Mouse (Mus musculus): Measurements from ENCODE around the gene Lrg1. TPM values are rescaled to one million over a fixed set of nuclear protein-coding genes. Genes with fewer than 3 reads are reported as not detected.

Lrg1 gene
- polyA plus RNA-seq, 1 experiment from 2014 or later, result 3.2 TPM

DNA sequence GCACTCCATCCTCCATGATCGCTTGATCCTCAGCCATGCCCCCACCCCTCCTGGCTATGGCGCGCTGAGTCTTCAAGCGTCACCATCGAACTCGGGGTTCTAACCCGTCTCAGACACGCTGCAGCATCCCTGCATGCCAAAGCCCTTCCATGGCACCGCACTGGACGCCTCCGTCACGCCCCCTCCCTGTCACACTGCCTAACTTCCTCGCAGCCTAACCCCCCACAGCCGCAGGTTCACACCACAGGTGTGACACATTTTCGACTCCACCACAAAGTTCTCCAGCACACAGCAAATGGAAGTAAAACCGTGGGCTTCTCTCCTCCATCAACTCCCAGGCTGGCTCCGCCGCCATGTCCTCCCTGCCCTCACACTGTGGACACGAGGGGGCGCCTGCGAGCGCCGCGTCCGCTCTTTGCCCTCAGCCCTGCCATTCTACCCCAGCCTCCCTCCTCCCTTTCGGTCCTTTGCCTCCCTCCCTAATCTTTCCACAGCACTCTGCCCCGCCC lies 12.7 kb upstream of the Lrg1 start:
- Histone ChIP-seq H3K4me3 (replicated peaks) (peak overlapping the region; percentile 50), H3K9me3 (replicated peaks) (no peaks in the 10 kb centered on the region), H3K36me3 (replicated peaks) (peaks cover 7% of the 10 kb centered on the region), H3K27ac (replicated peaks) (peak overlapping the region; percentile 80), H3K9ac (no peak overlapping the region), H3K27me3 (peaks cover 19% of the 10 kb centered on the region), H3K4me1 (replicated peaks) (peaks cover 40% of the 10 kb centered on the region), H3K4me2 (peak overlapping the region; percentile 83)
- peak; percentile 17; the same call in 1 of the 2 replicates for ATAC-seq (ENCODE audit: insufficient read depth)
- WGBS (ENCODE audit: insufficient replicate concordance), result under 1% methylated on average over 27 of the region's 27 CpGs

GRCm38 (mm10) chr17:56133457-56134363 lies 11.9 kb upstream of the Lrg1 start:
- H3K4me1 ChIP-seq (replicated peaks), result peaks cover 36% of the 10 kb centered on the region
- H3K27ac ChIP-seq (replicated peaks), result peak overlapping the region; percentile 80
- H3K4me2 ChIP-seq, result peak overlapping the region; percentile 83
- H3K27me3 ChIP-seq, result peaks cover 11% of the 10 kb centered on the region
- H3K9ac ChIP-seq, result 0 out of 2 replicates have a peak overlapping the region, but pooled peaks have one; percentile 15
- H3K9me3 ChIP-seq (replicated peaks), result no peaks in the 10 kb centered on the region
- WGBS (ENCODE audit: insufficient replicate concordance), result 5% methylated on average over 20 of the region's 21 CpGs
- H3K36me3 ChIP-seq (replicated peaks), result peaks cover 7% of the 10 kb centered on the region
- ATAC-seq (ENCODE audit: insufficient read depth), result peak; percentile 86
- peak overlapping the region; percentile 50 for H3K4me3 ChIP-seq (replicated peaks)

DNA sequence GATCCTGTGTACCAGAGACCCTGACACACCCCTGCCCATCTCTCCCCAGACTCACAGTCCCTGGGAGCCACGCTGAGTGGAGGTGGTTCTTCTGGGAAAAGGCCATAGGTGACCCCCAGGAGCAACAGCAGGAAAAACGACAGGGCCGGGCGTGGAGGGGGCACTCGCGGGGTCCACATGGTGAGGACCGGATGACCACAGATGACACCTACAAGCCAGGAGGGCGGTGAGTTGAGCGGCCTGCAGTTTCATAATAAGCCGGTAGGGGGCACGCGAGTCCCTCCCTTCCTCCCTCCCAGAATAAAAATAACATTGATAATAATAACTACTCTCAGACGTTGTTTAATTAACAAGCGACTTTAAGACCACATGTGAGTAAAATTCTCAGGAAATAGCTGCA lies 10.9 kb upstream of the Lrg1 start:
- no peak for ATAC-seq (ENCODE audit: insufficient read depth)
- Histone ChIP-seq H3K4me1 (replicated peaks) (peaks cover 30% of the 10 kb centered on the region), H3K27me3 (peaks cover 3% of the 10 kb centered on the region; the same call in 1 of the 2 replicates), H3K27ac (replicated peaks) (no peak overlapping the region), H3K36me3 (replicated peaks) (peaks cover 7% of the 10 kb centered on the region), H3K9me3 (replicated peaks) (no peaks in the 10 kb centered on the region), H3K9ac (no peak overlapping the region), H3K4me3 (replicated peaks) (no peak overlapping the region), H3K4me2 (peak overlapping the region; percentile 26; the same call in 1 of the 2 replicates)
- 4% methylated on average over 14 of the region's 14 CpGs for WGBS (ENCODE audit: insufficient replicate concordance)

GRCm38 (mm10) chr17:56131814-56132213 lies 10.0 kb upstream of the Lrg1 start:
- no peak overlapping the region for H3K9ac ChIP-seq
- no peak overlapping the region for H3K4me3 ChIP-seq (replicated peaks)
- H3K9me3 ChIP-seq (replicated peaks), result no peaks in the 10 kb centered on the region
- no peak overlapping the region for H3K4me2 ChIP-seq
- no peak overlapping the region for H3K27ac ChIP-seq (replicated peaks)
- H3K36me3 ChIP-seq (replicated peaks), result peaks cover 7% of the 10 kb centered on the region
- no peak for ATAC-seq (ENCODE audit: insufficient read depth)
- WGBS (ENCODE audit: insufficient replicate concordance), result 33% methylated on average over 7 of the region's 7 CpGs
- H3K4me1 ChIP-seq (replicated peaks), result peaks cover 30% of the 10 kb centered on the region
- no peaks in the 10 kb centered on the region for H3K27me3 ChIP-seq

GRCm38 (mm10) chr17:56131136-56131535 lies 9.3 kb upstream of the Lrg1 start:
- H3K4me1 ChIP-seq (replicated peaks), result peaks cover 30% of the 10 kb centered on the region
- no peak overlapping the region for H3K4me3 ChIP-seq (replicated peaks)
- no peak overlapping the region for H3K9ac ChIP-seq
- no peaks in the 10 kb centered on the region for H3K9me3 ChIP-seq (replicated peaks)
- WGBS (ENCODE audit: insufficient replicate concordance), result 79% methylated on average over 10 of the region's 10 CpGs
- no peaks in the 10 kb centered on the region for H3K27me3 ChIP-seq
- peaks cover 7% of the 10 kb centered on the region for H3K36me3 ChIP-seq (replicated peaks)
- ATAC-seq (ENCODE audit: insufficient read depth), result no peak
- no peak overlapping the region for H3K27ac ChIP-seq (replicated peaks)
- no peak overlapping the region for H3K4me2 ChIP-seq

DNA sequence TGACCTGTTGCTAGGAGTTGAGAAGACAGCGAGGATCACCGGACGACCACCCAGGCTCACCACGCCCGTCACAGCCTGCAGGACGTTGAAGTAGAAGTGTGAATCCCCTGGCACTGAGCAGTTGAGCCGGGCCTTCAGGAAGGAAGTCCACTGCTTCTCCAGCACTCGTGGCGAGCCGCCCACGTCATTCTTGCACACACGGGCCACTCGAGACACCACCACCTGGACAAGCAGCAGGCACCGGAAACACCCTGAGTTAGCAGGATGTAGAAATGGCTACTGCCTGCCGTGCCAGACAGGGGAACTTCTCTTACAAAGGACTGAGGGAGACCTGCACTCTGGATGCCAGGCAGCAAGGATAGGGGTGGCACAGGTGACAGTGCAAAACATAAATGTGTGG lies 6.4 kb upstream of the Lrg1 start:
- ATAC-seq (ENCODE audit: insufficient read depth), result no peak
- no peak overlapping the region for H3K4me3 ChIP-seq (replicated peaks)
- H3K9ac ChIP-seq, result no peak overlapping the region
- peaks cover 19% of the 10 kb centered on the region for H3K4me1 ChIP-seq (replicated peaks)
- H3K27me3 ChIP-seq, result peaks cover 16% of the 10 kb centered on the region
- H3K36me3 ChIP-seq (replicated peaks), result peaks cover 7% of the 10 kb centered on the region
- WGBS (ENCODE audit: insufficient replicate concordance), result 67% methylated on average over 15 of the region's 15 CpGs
- H3K4me2 ChIP-seq, result no peak overlapping the region
- H3K27ac ChIP-seq (replicated peaks), result no peak overlapping the region
- no peaks in the 10 kb centered on the region for H3K9me3 ChIP-seq (replicated peaks)

- WGBS (ENCODE audit: insufficient replicate concordance), result 71% methylated on average over 11 of the region's 11 CpGs
- no peak for ATAC-seq (ENCODE audit: insufficient read depth)
Observed at GRCm38 (mm10) chr17:56126175-56126574, 4.4 kb upstream of the Lrg1 start.

GRCm38 (mm10) chr17:56125276-56125630 lies 3.5 kb upstream of the Lrg1 start:
- Histone ChIP-seq H3K4me2 (no peak overlapping the region), H3K36me3 (replicated peaks) (no peaks in the 10 kb centered on the region), H3K27ac (replicated peaks) (no peak overlapping the region), H3K9ac (no peak overlapping the region), H3K4me3 (replicated peaks) (no peak overlapping the region), H3K4me1 (replicated peaks) (peaks cover 14% of the 10 kb centered on the region; the same call in 1 of the 2 replicates), H3K9me3 (replicated peaks) (peaks cover 5% of the 10 kb centered on the region; the same call in 1 of the 2 replicates), H3K27me3 (peaks cover 44% of the 10 kb centered on the region)
- 82% methylated on average over 4 of the region's 4 CpGs for WGBS (ENCODE audit: insufficient replicate concordance)
- ATAC-seq (ENCODE audit: insufficient read depth), result no peak

More at GRCm38 (mm10) chr17:56126175-56126574, 4.4 kb upstream of the Lrg1 start:
- Histone ChIP-seq H3K4me1 (replicated peaks) (0 out of 2 replicates have a peak, but pooled peaks cover 11% of the 10 kb centered on the region), H3K36me3 (replicated peaks) (peaks cover 5% of the 10 kb centered on the region), H3K27ac (replicated peaks) (no peak overlapping the region), H3K4me2 (no peak overlapping the region), H3K9me3 (replicated peaks) (peaks cover 5% of the 10 kb centered on the region; the same call in 1 of the 2 replicates), H3K9ac (no peak overlapping the region), H3K4me3 (replicated peaks) (no peak overlapping the region), H3K27me3 (peaks cover 35% of the 10 kb centered on the region)

DNA sequence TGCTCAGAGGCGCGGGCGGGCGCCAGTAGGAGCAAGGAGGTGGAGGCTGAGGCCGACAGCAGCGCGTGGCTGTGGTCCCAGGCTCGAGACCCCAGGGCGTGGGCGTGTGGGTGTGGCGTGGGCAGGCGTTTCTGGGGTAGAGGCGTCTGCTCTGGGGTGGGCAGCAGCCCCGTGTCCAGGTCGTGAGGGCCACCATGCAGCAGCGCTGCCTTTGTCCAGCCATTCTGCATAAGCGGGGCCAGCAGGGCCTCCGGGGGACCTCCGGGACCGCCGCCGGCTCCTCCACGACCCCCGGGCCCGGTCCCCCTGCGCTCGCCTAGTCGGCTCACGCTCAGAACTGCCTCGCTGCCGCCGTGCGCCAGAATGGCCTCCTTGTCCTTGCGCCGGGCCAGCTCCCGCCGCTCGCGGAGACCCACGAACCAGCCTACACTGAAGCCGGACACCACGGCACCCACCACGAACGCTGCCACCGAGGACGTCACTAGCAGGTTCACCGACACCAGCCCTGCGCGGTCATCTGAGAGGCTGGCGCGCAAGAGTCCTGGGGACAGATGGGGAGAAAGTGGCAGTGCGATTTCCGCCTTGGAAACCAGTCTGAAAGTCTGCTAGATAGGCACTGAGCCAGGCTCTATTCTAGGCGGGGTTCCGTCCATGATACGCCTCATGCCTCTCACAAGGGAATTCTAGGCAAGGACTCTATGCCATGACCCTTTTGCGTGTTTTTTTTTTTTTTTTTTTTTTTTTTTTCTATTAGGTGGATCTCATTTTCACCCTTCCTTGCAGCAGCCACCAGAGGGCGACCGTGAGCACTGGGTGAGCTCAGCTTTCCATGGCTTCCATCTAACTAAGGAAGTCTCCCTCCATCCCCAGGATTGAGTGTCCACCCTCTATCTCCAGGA lies 2.8 kb upstream of the Lrg1 start:
- no peak overlapping the region for H3K27ac ChIP-seq (replicated peaks)
- peak overlapping the region; percentile 36 for H3K4me3 ChIP-seq (replicated peaks)
- no peak overlapping the region for H3K9ac ChIP-seq
- 40% methylated on average over 59 of the region's 59 CpGs for WGBS (ENCODE audit: insufficient replicate concordance)
- H3K4me2 ChIP-seq, result peak overlapping the region; percentile 61
- ATAC-seq (ENCODE audit: insufficient read depth), result no peak
- H3K36me3 ChIP-seq (replicated peaks), result no peaks in the 10 kb centered on the region
- peaks cover 51% of the 10 kb centered on the region for H3K27me3 ChIP-seq
- peaks cover 20% of the 10 kb centered on the region; the same call in 1 of the 2 replicates for H3K4me1 ChIP-seq (replicated peaks)
- peaks cover 5% of the 10 kb centered on the region; the same call in 1 of the 2 replicates for H3K9me3 ChIP-seq (replicated peaks)

- peaks cover 5% of the 10 kb centered on the region; the same call in 1 of the 2 replicates for H3K9me3 ChIP-seq (replicated peaks)
- H3K9ac ChIP-seq, result no peak overlapping the region
- H3K4me3 ChIP-seq (replicated peaks), result peak overlapping the region; percentile 36
- no peak overlapping the region for H3K27ac ChIP-seq (replicated peaks)
- H3K4me1 ChIP-seq (replicated peaks), result peaks cover 24% of the 10 kb centered on the region; the same call in 1 of the 2 replicates
- 58% methylated on average over 59 of the region's 59 CpGs for WGBS (ENCODE audit: insufficient replicate concordance)
- H3K27me3 ChIP-seq, result peaks cover 59% of the 10 kb centered on the region
- no peaks in the 10 kb centered on the region for H3K36me3 ChIP-seq (replicated peaks)
- peak overlapping the region; percentile 61 for H3K4me2 ChIP-seq
- no peak for ATAC-seq (ENCODE audit: insufficient read depth)
Observed at GRCm38 (mm10) chr17:56123681-56124340, 2.0 kb upstream of the Lrg1 start.
